Mouse (Mus musculus): ENCODE data around the gene Ak9.

DNA sequence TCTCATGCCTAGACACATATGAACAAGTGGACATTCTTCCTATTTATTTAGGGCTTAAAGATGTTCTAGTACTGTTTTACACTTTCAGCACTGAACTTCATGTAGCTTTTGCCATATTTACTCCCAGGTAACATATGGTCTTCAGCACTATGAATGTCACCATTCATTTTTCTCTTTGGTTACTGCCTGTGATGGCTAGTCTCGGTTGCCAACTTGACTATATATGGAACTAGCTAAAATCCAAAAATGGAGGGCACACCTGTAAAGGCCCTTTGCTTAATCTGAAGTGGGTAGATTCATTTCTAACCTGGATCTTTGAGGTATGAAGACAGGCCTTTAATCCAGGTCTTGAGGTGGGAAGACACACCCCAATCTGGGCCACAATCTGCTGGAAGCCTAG, 28.9 kb upstream of the Ak9 start:
- no peak for TF ChIP-seq POLR2A (IDR thresholded peaks at IDR 0.05; ENCODE audit: borderline replicate concordance, control insufficient read depth, low read depth, low read length)
- no peak for TF ChIP-seq CTCF (IDR thresholded peaks at IDR 0.05; ENCODE audit: control insufficient read depth, insufficient read depth, low read length)

Measured in bone marrow, adult 2 months (tissue).